Mouse (Mus musculus): ENCODE measurements around the gene Rnf181.

GRCm38 (mm10) chr6:72380131-72380770, 13.5 kb upstream of the Rnf181 start, which contains the start of gene Vamp5:
- TF ChIP-seq EP300 (IDR thresholded peaks at IDR 0.05; ENCODE audit: low read depth) (peak; percentile 6; the same call in 1 of the 2 replicates), CTCF (IDR thresholded peaks at IDR 0.05; ENCODE audit: low read depth) (peak; percentile 61)
